Mouse (Mus musculus) C2C12 (cell line): ENCODE data around the gene Olfr430.

Source experiments
- CTCF ChIP-seq: IDR thresholded peaks from one replicate; pipeline ENCODE4 v1.5.1; 2011; ENCODE audit not compliant: control insufficient read depth, insufficient read depth, insufficient read length
- MAX ChIP-seq: IDR thresholded peaks from one replicate; pipeline ENCODE4 v1.6.1; 2011; ENCODE audit warnings: mild to moderate bottlenecking, control low read depth
- MYOG ChIP-seq: IDR thresholded peaks from one replicate; pipeline ENCODE4 v1.6.1; 2011; ENCODE audit not compliant: control insufficient read depth, insufficient read length; ENCODE audit errors: extremely low read depth
- USF1 ChIP-seq: IDR thresholded peaks from one replicate; pipeline ENCODE4 v1.6.1; 2011; ENCODE audit warnings: low read depth, mild to moderate bottlenecking, control low read depth, moderate library complexity

GRCm38 (mm10) chr1:174121062-174121461, 54.7 kb downstream of the Olfr430 start, which contains the start of gene Olfr231:
- no peak for TF ChIP-seq CTCF
- TF ChIP-seq USF1: no peak
- TF ChIP-seq MAX: no peak
- TF ChIP-seq MYOG: no peak
